Mouse (Mus musculus) E14TG2a.4 (cell line): ENCODE measurements around the gene Pla2g3.

ENCODE experiments used
- CTCF ChIP-seq: conservative IDR thresholded peaks from 2 replicates; pipeline ENCODE4 v1.5.1; 2014; ENCODE audit warnings: low read length
- NANOG ChIP-seq: IDR thresholded peaks from 2 replicates; pipeline ENCODE4 v1.6.1; 2014; ENCODE audit warnings: borderline replicate concordance, low read length, mixed read lengths
- POU5F1 ChIP-seq: IDR thresholded peaks from 2 replicates; pipeline ENCODE4 v1.6.1; 2014; ENCODE audit warnings: low read length, borderline replicate concordance

GRCm38 (mm10) chr11:3441696-3442443 lies 46.2 kb upstream of the Pla2g3 start:
- TF ChIP-seq CTCF, result no peak
- TF ChIP-seq POU5F1, result no peak
- no peak for TF ChIP-seq NANOG
